Mouse (Mus musculus) kidney, postnatal 14 days (tissue): ENCODE measurements around the gene Pias1.

Source experiments
- DNase-seq: peaks from one replicate; pipeline ENCODE4 v3.0.0; 2022; ENCODE audit warnings: mixed read lengths

Gene Pias1

DNA sequence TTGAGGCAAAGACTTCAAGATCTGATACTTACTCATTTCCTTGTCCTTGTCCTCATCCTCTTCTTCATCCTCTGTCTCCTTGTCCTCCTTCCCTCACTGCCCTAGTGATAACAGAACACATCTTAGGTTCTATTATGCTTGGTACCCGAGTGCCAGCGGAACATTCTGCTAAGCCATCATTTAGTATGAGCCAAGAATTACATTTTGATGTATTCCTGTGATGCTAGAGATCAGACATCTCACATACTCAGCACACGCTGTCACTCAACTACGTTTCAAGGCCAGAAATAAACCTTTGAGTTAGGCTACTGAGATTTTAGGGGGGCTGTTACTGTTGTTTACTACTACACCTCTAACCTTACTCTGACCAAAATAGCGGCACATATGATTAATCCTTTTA, at the start of gene Pias1:
TSS of gene Pias1 (minus strand) at position 101 of the 400 bp plus-strand sequence.
- DNase-seq: no peak

DNA sequence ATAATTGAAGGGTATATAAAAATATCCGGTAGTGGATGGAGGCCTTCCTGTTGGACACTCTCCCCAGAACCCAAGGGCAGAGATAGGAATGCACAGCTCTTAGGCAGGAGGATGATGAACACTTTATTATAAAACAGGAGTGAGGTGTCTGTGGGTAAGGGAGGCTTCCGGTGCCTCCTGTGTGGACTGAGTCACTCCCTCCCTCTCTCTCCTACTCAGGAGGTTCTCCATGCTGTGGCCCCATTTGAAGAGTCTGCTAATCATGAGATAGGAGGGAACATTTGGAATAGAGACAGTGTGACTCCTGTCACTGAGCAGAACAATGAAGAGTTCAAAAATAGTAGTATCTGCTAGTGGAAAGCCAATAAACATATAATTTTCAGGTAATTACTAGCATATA, 47.7 kb upstream of the Pias1 start:
- no peak for DNase-seq

DNA sequence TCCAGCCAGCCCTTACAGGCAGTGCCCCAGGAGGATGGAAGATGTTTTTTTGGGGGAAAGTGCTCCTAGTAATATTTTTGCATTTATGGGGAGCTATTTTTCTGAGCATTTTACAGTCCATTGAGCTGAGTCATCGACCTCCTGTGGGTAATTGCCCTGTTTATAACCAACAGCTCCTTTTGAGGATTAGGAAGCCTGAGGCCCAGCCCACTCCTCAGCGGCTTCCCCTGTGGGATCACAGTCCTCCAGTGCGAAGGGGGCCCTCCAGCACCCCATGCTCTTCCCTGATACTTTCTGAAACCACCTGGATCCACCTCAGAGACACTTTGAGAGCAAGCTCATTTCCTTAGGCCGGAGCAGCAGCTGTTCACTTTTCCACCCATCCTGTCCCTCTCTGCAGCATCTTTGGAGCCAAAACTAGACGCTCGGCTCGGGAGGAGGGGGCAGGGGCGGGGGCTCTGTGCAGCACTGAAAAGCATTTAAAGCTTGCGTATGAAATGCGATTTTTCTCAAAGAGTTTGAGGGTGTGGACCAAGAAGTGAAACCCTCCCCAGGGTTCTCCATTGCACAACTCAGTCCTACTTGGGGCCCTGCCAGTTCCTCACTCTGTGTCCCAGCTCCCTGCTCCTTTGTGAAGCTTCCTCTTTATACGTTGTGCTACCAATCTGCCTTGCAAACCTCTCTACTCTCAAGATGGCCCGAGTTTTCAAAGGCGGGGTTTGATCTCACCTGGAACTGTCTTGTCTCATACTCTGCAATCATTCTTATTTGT, 43.5 kb upstream of the Pias1 start:
- peak; percentile 51 for DNase-seq

DNA sequence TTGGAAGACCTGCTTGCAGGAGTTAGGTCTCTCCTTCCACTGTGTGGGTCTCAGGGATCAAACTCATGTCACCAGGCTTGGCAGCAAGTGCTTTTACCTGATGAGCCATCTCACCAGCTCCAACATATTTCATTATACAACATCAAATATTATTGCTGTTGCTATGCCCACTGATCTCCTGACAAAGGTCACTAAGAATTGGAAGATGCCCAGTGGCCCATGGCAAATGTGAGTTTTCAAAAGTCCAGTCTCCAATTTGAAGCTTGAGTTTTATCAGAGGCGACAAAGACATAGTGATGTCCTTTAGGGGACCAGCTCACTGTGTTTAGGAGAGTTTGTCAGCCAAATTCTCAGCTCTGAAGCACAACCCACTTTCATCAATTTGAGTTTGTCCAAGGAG, 34.8 kb upstream of the Pias1 start:
- DNase-seq: no peak

DNA sequence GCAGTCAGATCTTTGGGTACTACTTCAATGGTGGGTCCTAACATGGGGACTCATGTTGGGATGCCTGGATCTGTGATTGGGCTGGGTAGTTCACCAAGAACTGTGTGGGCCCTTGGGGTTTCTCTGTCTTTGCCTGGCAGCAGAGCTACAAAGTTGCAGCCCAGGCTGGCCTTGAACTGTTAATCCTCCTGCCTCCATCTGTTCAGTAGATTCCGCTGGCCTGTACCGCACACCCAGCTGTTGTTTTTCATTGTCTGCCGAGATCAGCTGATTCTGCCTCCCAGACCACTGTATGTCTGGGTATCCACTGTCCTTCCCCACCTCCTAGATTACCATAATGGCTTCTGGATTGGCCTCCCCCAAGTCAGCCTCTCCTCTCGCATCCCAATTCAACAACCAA, 19.6 kb upstream of the Pias1 start:
- no peak for DNase-seq

DNA sequence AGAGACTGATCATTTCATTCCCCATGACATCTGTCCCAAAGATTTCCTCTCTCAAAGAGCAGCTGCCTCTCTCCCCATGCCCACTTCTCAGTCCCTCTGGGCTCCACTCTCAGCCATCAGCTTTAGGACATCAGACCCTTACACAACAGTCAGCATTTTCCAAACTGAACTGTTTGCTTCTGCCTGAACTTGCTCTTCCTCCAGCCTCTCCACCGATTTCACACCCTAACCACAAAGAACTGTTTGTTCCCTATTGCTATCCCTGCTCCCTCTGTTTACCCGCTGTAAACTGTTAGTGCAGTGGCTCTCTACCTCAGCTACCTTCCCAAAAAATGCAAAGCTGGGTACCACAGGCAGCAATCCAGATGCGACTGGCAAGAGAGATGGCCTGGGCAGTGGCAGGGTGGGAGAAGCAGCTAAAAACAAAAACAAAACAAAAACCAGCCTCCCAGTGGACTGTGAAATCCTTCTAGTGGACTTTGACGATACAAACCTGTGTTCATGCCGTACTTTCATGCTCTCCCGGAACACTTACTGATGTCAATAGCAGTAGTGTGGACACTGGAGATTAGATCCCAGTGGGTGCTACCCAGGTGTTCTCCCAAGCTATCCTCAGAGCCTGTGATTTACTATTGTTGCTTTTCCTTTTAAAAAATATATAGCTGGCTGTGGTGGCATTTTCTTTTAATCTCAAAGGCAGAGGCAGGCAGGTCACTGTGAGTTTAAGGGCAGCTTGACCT, 18.5 kb upstream of the Pias1 start:
- DNase-seq: no peak

DNA sequence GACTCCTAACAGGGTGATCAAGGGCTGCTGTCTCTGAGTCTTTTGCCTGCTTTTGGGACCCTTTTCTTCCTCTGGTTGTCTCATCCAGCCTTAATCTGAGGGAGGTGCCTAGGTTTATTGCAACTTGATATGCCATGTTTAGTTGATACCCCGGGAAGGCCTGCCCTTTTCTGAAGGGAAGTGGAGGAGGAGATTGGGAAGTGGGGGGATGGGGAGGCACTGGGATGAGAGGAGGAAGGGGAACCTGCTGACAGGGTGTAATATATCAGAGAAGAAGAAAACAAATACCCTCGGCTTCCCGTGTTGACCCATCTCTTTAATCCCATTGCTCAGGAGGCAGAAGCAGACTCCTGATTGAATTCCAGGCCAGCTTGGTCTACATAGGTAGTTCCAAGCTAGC, 10.8 kb upstream of the Pias1 start:
- DNase-seq: no peak

DNA sequence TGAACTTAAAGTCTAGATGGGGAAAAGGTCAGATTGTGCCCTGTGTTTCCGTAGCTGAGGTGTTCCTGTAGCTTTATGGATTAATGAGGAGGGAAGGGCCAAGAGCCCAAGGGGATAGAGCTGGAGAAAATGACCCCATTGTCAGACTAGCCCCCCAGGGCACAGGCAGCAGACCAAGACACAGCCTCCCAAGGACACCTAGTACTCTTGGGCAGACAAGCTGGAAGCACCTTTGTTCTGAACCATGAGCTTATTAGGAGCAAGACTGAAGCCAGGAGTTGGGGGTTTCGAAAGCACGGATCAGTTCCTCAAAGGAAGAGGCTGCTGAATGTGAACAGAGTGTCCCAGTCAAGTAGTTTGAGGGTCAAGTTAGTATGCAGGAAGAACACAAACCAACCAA, 9.9 kb upstream of the Pias1 start:
- DNase-seq: no peak

DNA sequence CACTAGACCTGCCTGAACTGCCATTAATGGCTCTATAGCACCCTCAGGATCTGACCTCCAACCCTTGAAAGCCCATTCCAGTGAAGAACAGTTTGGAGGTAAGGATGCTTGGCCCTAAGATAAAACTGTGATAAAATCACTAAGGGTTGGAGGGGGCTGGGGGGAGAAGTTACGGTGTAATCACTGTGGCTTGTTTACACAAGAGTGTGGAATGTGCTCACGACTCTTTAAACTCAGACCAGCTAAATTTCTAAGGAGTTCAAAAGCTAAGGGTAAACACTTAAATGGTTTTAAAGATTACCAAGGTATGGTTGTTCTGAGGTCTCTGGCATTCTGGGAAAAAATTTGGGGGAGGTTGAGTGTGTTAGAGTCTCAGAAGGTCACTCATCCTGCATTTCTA, 7.5 kb upstream of the Pias1 start:
- DNase-seq: no peak

DNA sequence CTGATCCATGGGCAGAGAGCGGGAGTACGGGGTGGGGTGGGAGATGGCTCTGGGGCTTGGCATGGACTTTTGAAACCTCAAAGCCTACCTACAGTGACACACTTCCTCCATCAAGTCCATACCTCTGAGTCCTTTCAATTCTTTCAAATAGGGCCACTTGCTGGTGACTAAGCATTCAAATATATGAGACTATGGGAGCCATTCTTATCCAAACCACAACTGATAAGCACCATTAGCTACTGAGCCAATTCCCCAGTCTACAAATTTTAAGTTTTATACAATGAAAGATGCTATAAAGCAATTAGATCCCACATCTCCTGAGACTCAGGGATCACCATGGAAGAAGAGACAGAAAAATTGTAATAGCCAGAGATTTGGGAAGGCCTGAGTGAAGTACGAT, 2.4 kb upstream of the Pias1 start:
- DNase-seq: no peak

DNA sequence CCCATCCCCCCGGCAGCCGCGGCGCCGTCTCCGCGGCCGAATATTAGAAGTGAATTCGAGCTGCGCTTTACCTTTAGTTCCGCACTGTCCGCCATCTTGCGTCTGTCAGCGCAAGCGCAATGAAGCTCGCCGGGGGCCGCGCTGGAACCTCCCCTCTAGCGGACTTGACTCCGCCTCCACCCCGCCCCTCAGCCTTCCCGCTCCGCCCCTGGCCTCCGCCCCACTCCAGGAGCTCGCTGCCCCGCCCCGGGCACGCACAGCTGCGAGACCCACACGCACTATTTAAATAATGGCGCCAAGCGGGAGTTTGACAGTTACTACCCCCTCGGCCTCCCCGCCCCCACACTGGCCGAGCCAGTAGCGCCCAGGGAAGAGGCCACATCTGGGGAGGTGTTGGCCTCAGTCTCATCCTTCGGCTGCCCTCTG, 6.9 kb downstream of the Pias1 start:
- peak; percentile 98 for DNase-seq

DNA sequence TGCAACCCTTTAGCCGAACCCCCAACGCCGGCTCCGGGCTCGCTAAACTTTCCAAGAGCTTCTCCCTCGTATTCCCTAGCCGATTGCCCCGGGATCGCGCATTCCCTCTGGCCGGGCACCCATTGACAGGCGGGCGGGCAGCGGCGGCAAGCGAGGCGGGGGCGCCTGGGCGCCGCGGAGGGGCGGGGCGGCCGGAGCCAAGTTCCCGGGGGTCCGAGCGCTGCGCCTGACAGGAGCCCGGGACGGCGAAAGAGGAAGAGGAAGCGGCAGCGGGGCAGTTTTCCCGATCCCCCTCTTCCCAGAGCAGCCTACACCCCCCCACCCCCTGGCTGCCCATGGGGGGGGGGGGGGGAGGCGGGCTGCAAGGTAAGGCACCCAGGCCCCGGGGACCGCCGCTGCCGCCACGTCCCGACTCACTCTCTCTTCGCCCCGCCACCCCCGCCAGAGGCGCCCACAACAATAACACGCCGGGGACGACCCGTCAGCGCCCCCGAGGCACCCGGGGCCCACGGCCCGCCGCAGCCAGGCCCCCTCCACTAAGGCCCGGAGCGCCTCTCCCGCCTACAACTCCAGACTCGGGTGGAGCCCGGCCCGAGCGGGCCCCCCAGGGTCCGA, 7.5 kb downstream of the Pias1 start:
- peak; percentile 65 for DNase-seq

DNA sequence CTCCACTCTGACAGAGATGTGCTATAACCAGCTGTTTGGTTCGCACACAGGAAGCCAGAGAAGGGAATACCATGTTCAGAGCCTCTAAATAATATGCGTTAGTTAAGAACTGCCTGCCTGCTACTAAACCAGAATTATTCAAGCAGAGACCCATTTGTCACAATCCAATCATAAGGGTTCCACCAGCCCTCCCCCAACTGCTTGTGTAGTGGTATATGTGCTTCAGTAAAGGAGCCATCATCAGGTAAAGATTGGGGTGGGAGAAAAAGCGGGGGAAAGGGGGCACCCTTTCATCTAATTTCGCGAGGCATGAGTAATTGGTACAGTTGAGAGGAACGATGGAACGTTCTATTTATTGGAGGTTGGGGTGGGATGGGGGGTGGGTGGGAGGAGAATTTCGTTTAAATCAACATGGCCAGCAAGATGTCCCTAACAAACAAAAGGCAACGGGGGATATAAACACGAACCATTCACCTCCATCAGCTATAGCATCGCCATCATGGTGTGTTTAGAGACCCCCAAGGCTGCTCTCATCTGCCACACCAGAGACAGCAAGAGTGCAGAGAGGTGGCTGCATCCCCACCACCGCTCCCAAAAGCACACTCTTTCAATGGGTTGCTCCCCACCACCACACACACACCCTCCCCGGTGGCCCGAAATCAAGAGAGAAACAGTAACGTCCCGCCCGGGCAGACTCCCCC, 8.1 kb downstream of the Pias1 start:
- no peak for DNase-seq

DNA sequence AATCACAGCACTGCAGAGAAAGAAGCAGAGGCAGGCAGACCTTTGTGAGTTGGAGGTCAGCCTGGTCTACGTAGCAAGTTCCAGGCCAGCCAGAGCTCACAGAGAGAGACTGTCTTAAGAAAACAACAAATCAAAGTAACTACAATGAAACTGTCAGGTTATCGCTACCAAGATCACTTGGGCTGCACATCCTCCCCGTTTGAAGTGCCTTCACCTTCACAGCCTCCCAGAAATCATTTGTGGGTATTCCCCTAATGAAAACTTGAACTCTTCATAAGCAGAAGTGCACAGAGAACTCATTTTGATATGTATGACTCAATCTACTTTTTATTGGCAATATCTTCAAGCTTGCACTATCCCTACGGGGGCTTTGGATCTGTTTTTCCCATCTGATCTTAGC, 10.6 kb downstream of the Pias1 start:
- DNase-seq: no peak

DNA sequence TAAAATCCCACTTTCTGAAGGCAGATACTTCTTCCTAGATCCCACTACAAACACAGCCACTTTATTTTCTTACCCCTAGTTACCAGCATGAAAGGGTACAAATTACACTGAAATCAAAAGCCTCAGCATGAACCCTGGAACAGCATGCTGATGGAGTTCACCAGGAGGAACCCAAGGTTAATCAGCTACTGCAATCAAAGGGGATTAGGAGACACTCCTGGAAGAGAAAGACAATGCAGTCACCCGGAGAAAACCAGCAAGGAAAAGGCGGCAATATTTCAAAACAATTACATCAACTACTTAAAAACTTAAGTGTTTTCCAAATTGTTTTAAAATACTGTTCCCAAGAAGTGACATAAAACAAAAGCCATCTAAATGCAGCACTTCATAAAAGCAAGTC, 11.9 kb downstream of the Pias1 start:
- no peak for DNase-seq

DNA sequence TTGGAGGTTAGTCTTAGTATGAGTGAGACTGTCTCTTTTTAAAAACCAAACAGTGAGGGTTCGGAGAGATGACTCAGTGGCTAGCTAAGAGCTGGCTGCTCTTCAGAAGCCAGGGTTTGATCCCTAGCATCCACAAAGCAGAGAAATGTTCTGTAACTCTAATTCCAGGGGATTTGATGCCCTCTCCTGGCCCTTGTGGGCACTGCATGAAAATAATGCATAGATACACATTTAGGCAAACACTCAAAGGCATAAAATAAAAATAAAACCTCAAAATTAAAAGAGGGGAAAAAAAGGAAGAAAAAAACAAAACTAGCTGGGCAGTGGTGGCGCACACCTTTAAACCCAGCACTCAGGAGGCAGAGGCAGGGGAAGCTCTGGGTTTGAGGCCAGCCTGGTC, 13.3 kb downstream of the Pias1 start:
- DNase-seq: no peak

DNA sequence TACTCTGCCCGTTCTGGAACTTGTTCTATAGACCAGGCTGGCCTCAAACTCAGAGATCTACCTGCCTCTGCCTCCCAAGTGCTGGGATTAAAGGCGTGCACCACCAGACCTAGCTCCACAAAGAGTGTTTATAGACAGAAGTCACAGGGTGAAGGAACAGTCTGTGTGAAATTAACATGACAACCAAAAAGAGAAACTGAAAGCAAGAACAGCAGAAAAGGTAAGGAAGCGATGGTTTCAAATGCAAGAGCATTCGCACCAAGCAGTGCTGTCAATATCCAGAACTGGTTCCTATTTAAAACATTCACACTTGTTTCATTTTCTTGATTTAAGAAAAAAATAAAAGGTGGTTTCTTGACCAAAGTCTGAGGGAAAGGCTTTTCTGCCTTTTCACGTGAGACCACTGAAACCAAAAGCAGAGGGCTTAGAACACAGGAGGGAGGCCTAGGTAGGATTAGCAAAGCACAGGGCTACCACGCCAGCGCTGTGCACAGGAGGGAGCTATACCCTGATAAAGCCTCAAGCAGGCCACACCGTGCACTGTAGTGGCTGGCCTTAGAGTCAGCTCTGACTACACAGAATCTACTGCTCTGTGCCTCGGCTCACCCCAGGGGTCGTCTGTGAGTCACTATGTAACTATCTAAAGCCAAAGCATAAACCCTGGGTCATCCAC, 15.5 kb downstream of the Pias1 start:
- DNase-seq: peak; percentile 34

DNA sequence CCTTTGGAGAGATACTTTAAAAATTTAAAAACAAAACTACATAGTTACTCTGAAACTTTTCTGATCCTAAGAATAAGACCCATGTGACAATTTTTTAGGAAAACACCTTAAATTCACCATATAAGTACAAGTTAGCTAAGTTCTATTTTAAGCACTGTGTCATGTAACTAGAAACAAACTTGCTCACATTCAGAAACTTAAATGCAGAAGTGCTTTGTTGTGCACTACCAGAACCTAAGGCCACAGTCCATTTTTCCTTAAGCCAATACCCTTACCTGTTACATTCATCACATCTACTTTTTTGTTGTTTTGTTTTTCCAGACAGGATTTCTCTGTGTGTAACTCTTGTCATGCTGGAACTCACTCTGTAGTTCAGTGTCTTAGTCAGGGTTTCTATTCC, 17.4 kb downstream of the Pias1 start:
- DNase-seq: no peak

DNA sequence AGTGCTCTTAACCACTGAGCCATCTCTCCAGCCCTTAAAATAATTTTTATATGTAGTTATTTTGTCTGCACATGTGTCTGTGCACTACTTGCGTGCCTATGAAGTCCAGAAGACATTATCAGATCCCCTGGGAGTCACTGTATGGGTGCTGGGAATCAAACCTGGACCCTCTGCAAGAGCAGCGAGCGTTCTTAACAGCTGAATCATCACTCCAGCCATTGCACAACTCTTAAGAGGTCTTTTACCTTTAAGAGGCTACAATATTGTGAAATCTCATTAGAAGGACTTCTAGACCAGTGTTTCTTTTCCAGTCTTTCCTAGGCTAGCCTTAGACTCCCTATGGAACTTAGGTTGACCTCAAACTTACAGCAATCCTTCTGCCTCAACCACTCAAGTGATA, 21.7 kb downstream of the Pias1 start:
- no peak for DNase-seq

DNA sequence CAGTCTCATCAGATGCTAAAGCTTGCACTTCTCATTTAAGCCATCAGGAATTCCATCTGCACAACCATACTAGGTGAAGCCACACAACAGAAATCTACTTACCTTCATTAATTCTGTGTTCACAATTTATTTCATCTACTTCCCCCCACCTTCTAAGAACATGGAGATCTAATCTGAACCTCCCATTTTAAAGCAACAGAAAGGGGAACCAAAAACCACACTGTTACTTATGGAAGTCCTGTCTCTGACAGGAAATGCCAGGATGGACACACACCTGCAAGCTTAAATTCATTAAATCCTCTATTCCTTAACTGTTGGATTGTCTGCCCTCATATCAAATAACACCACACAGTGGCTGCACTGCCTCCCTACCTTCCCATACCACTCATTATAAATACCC, 35.0 kb downstream of the Pias1 start:
- DNase-seq: no peak

DNA sequence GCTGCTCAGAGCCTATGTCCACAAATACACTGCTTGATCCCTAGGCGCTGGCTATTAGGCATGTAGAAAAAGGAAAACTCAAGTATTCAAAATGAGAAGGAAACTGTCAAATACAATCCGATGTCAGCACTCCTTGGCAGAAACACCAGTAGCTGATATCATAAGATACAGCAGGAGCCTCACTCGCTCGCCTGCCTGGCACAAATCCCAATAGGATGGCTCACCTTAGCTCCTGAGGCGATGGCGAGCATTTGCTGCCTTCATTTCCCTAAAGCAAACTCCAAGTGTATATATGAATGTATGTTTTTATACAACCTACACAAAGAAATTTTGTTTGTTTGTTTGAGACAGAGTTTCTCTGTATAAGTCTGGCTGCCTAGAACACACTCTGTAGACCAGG, 42.4 kb downstream of the Pias1 start:
- DNase-seq: no peak

DNA sequence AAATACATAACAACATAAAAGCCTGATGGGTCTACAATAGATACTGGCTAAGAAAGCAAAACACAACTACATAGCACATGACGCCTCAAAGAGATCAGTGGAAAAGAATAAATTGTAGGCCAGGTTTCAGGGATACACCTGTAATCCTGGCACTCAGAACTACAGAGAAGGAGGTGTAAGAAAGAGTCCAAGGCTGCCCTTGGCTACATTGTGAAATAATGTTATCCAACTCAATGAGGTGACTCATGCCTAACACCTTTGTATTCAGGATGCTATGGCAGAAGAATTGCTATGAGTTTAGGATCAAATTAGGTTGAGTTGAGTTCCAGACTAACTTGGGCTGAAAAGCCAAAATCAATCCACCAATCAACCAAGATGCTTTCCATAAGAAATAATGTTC, 43.7 kb downstream of the Pias1 start:
- no peak for DNase-seq

DNA sequence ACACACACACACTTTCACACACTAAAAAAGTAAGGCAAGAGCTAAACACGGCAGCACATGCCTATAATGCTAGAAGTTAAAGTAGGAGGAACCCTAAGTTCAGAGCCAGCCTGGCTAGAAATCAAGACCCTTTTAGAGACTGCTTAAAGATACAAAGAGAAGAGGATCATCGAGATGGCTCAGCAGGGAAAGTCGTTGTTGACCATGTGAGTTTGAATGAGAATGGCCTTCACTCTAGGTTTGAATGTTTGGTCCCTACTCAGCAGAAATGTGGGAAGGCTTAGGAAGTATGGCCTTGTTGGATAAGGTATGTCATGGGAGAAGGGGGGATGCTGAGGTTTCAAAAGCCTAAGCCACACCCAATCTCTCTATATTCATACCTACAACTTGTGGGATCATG, 46.8 kb downstream of the Pias1 start:
- no peak for DNase-seq
